Mouse (Mus musculus) CH12.LX (cell line): ENCODE measurements around the gene Vill. TPM values are rescaled to one million over a fixed set of nuclear protein-coding genes. Genes with fewer than 3 reads are reported as not detected.

ENCODE experiments used
- DNase-seq: peaks from one replicate; pipeline ENCODE4 v3.0.0-alpha.2; 2013; ENCODE audit errors: extremely low read depth
- H3K27ac ChIP-seq: 2 replicates; pipeline ENCODE4 v1.5.1; 2012; ENCODE audit warnings: low read depth, mild to moderate bottlenecking, control low read depth, moderate library complexity; ENCODE audit not compliant: insufficient read depth
- H3K27me3 ChIP-seq: replicated peaks from 2 replicates; pipeline ENCODE3; 2012; ENCODE audit warnings: inconsistent platforms
- H3K36me3 ChIP-seq, 2 experiments: replicated peaks in 1 of 2; 2 replicates each; pipeline versions ENCODE3 to v1.6.1; 2012; ENCODE audit warnings: inconsistent platforms in 1 of 2, low read length in 1 of 2, mild to moderate bottlenecking in 1 of 2, mixed read lengths in 1 of 2, moderate library complexity in 1 of 2; ENCODE audit not compliant: control insufficient read depth in 1 of 2, insufficient read depth in 1 of 2
- H3K4me1 ChIP-seq, 2 experiments: 2 replicates each; pipeline ENCODE4 v1.6.1; 2012; ENCODE audit warnings: inconsistent platforms in 1 of 2, moderate library complexity in 1 of 2; ENCODE audit not compliant: insufficient read depth in 2 of 2, control insufficient read depth in 1 of 2
- H3K4me2 ChIP-seq: 2 replicates; pipeline ENCODE4 v1.6.1; 2012; ENCODE audit warnings: low read depth, mild to moderate bottlenecking, control low read depth; ENCODE audit not compliant: poor library complexity, insufficient read depth, severe bottlenecking
- H3K4me3 ChIP-seq, 3 experiments: fragments of 150-350 bp in 1 of 3; sonication (generic) in 1 of 3; replicated peaks in 1 of 3; 2 replicates each; pipeline versions ENCODE3 to v1.5.1; 2011 to 2012; ENCODE audit warnings: low read depth in 2 of 3, low read length in 2 of 3, mild to moderate bottlenecking in 2 of 3, moderate library complexity in 2 of 3, control low read depth in 1 of 3, improper control_type of control experiment in 1 of 3, inconsistent platforms in 1 of 3, mixed read lengths in 1 of 3; ENCODE audit not compliant: poor library complexity in 1 of 3
- H3K79me2 ChIP-seq: replicated peaks from 2 replicates; pipeline ENCODE4 v1.6.1; 2012; ENCODE audit warnings: mild to moderate bottlenecking, moderate library complexity; ENCODE audit not compliant: control insufficient read depth, poor library complexity, insufficient read depth, severe bottlenecking; ENCODE audit errors: extremely low read depth
- H3K9ac ChIP-seq: 2 replicates; pipeline ENCODE4 v1.6.1; 2012; ENCODE audit warnings: low read depth, mild to moderate bottlenecking, control low read depth, moderate library complexity; ENCODE audit not compliant: insufficient read depth
- H3K9me3 ChIP-seq: replicated peaks from 2 replicates; pipeline ENCODE3; 2012; ENCODE audit warnings: low read length, inconsistent platforms, mixed read lengths
- BHLHE40 ChIP-seq: IDR thresholded peaks from 2 replicates; pipeline ENCODE4 v1.6.1; 2011; ENCODE audit warnings: mild to moderate bottlenecking, low read depth, low read length, improper control_type of control experiment
- CHD1 ChIP-seq: IDR thresholded peaks from 2 replicates; pipeline ENCODE4 v1.6.1; 2012; ENCODE audit warnings: low read depth, low read length, improper control_type of control experiment, inconsistent platforms
- CTCF ChIP-seq, 2 experiments: IDR thresholded peaks in 1 of 2; conservative IDR thresholded peaks in 1 of 2; 2 replicates each; pipeline ENCODE4 v1.5.1; 2011 to 2012; ENCODE audit warnings: low read depth in 2 of 2, low read length in 2 of 2, improper control_type of control experiment in 1 of 2, inconsistent platforms in 1 of 2, mild to moderate bottlenecking in 1 of 2, moderate library complexity in 1 of 2
- E2F4 ChIP-seq: IDR thresholded peaks from 2 replicates; pipeline ENCODE4 v1.6.1; 2011; ENCODE audit warnings: low read depth, low read length, improper control_type of control experiment; ENCODE audit not compliant: insufficient replicate concordance
- EP300 ChIP-seq: IDR thresholded peaks from 2 replicates; pipeline ENCODE4 v1.6.1; 2011; ENCODE audit warnings: low read length, improper control_type of control experiment
- ETS1 ChIP-seq: conservative IDR thresholded peaks from 2 replicates; pipeline ENCODE4 v1.6.1; 2012; ENCODE audit warnings: low read depth, mild to moderate bottlenecking, inconsistent platforms, low read length, improper control_type of control experiment, moderate library complexity
- JUN ChIP-seq: IDR thresholded peaks from 2 replicates; pipeline ENCODE4 v1.6.1; 2011; ENCODE audit warnings: low read depth, mild to moderate bottlenecking, low read length, improper control_type of control experiment, moderate library complexity; ENCODE audit not compliant: insufficient read depth
- JUND ChIP-seq: conservative IDR thresholded peaks from 2 replicates; pipeline ENCODE4 v1.6.1; 2011; ENCODE audit warnings: low read depth, low read length, improper control_type of control experiment
- MAFK ChIP-seq: IDR thresholded peaks from 2 replicates; pipeline ENCODE4 v1.6.1; 2011; ENCODE audit warnings: low read length, improper control_type of control experiment; ENCODE audit not compliant: insufficient replicate concordance
- MAX ChIP-seq: IDR thresholded peaks from 2 replicates; pipeline ENCODE4 v1.6.1; 2011; ENCODE audit warnings: low read length, improper control_type of control experiment
- MAZ ChIP-seq: IDR thresholded peaks from 2 replicates; pipeline ENCODE4 v1.6.1; 2012; ENCODE audit warnings: low read depth, mild to moderate bottlenecking, inconsistent platforms, low read length, improper control_type of control experiment, moderate library complexity
- MXI1 ChIP-seq: IDR thresholded peaks from 2 replicates; pipeline ENCODE4 v1.6.1; 2011; ENCODE audit warnings: mild to moderate bottlenecking, low read depth, low read length, improper control_type of control experiment
- NELFE ChIP-seq: IDR thresholded peaks from 2 replicates; pipeline ENCODE4 v1.6.1; 2011; ENCODE audit warnings: low read depth, low read length, improper control_type of control experiment
- PAX5 ChIP-seq: IDR thresholded peaks from 2 replicates; pipeline ENCODE4 v1.6.1; 2012; ENCODE audit warnings: low read length, inconsistent platforms, mixed read lengths
- POLR2AphosphoS2 ChIP-seq: IDR thresholded peaks from 2 replicates; pipeline ENCODE4 v1.6.1; 2011; ENCODE audit warnings: low read depth, low read length, improper control_type of control experiment
- RAD21 ChIP-seq: IDR thresholded peaks from 2 replicates; pipeline ENCODE4 v1.6.1; 2011; ENCODE audit warnings: low read depth, mild to moderate bottlenecking, low read length, improper control_type of control experiment, moderate library complexity
- SMC3 ChIP-seq: IDR thresholded peaks from 2 replicates; pipeline ENCODE4 v1.6.1; 2011; ENCODE audit warnings: low read depth, low read length, improper control_type of control experiment
- TBP ChIP-seq: conservative IDR thresholded peaks from 2 replicates; pipeline ENCODE4 v1.6.1; 2011; ENCODE audit warnings: low read depth, low read length, improper control_type of control experiment
- UBTF ChIP-seq: IDR thresholded peaks from 2 replicates; pipeline ENCODE4 v1.6.1; 2012; ENCODE audit warnings: low read depth, mild to moderate bottlenecking, inconsistent platforms, low read length, improper control_type of control experiment, moderate library complexity
- USF1 ChIP-seq: IDR thresholded peaks from 2 replicates; pipeline ENCODE4 v1.6.1; 2014; ENCODE audit warnings: low read depth, mild to moderate bottlenecking, inconsistent platforms, low read length, improper control_type of control experiment
- USF2 ChIP-seq: conservative IDR thresholded peaks from 2 replicates; pipeline ENCODE4 v1.6.1; 2011; ENCODE audit warnings: low read depth, low read length, improper control_type of control experiment
- ZKSCAN1 ChIP-seq: IDR thresholded peaks from 2 replicates; pipeline ENCODE4 v1.6.1; 2012; ENCODE audit warnings: low read depth, inconsistent platforms, low read length, improper control_type of control experiment, borderline replicate concordance
- dilution Hi-C: fragments of 300-500 bp; cut with MboI; formaldehyde crosslinking; loops from 2 replicates; pipeline ENCODE4 v1.14.3; 2020; ENCODE audit warnings: low sequenced_read_pairs; ENCODE audit not compliant: extremely low pct_unique_long_range_greater_than_20kb, extremely low pct_ligation_motif_present
- in situ Hi-C: fragments of 300-500 bp; cut with MboI; formaldehyde crosslinking; loops from 3 replicates; pipeline ENCODE4 v1.14.3; 2019; ENCODE audit warnings: low sequenced_read_pairs, low pct_ligation_motif_present, low pct_unique_long_range_greater_than_20kb, mixed read lengths
- polyA plus RNA-seq: library from polyadenylated mRNA; unstranded; fragments of >175 nt; gene quantifications from 2 replicates; pipeline ENCODE4 v1.2.1, GENCODE M21; 2012; ENCODE audit warnings: low read depth; ENCODE audit not compliant: insufficient read length
- total RNA-seq, 2 experiments: library from RNA; depleted of rRNA; stranded (reverse); fragments of 300-350 nt in 1 of 2; fragments of >200 nt in 1 of 2; gene quantifications; 2 replicates each; pipeline ENCODE4 v1.2.3; 2012 to 2014

Gene Vill
- total and polyA plus RNA-seq, 3 experiments: 46.3 to 85.2 (median 57.3) TPM

DNA sequence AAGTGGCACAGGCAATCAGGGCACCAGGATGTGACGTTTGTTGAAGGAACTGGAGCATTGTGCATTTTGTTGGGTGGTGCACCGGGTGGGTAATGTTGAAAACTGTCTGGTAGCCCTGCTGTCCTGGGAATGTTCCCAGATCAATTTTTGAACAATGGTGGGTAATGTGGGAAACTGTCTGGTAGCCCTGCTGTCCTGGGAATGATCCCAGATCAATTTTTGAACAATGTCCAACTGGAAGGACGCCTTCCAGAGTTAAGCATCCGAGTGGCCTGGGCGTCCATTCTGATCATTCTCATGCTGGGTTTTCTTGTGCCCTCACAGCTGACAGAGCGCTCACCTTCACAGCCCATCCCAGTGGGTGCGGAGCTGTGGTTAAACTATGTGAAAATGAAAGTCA is 25.2 kb upstream of the Vill start:
- Histone ChIP-seq H3K79me2 (no peaks in the 10 kb centered on the region), H3K36me3 (no peaks in the 10 kb centered on the region), H3K27ac (no peak overlapping the region), H3K9me3 (no peaks in the 10 kb centered on the region), H3K27me3 (peaks cover 79% of the 10 kb centered on the region), H3K4me3 (no peak overlapping the region), H3K4me1 (no peaks in the 10 kb centered on the region), H3K4me2 (no peak overlapping the region), H3K9ac (no peak overlapping the region)
- TF ChIP-seq CHD1 (no peak), MAX (no peak), EP300 (no peak), ETS1 (no peak), UBTF (no peak)
- DNase-seq: no peak
- in situ Hi-C loops: no loop called here
- dilution Hi-C loops: no loop called here

DNA sequence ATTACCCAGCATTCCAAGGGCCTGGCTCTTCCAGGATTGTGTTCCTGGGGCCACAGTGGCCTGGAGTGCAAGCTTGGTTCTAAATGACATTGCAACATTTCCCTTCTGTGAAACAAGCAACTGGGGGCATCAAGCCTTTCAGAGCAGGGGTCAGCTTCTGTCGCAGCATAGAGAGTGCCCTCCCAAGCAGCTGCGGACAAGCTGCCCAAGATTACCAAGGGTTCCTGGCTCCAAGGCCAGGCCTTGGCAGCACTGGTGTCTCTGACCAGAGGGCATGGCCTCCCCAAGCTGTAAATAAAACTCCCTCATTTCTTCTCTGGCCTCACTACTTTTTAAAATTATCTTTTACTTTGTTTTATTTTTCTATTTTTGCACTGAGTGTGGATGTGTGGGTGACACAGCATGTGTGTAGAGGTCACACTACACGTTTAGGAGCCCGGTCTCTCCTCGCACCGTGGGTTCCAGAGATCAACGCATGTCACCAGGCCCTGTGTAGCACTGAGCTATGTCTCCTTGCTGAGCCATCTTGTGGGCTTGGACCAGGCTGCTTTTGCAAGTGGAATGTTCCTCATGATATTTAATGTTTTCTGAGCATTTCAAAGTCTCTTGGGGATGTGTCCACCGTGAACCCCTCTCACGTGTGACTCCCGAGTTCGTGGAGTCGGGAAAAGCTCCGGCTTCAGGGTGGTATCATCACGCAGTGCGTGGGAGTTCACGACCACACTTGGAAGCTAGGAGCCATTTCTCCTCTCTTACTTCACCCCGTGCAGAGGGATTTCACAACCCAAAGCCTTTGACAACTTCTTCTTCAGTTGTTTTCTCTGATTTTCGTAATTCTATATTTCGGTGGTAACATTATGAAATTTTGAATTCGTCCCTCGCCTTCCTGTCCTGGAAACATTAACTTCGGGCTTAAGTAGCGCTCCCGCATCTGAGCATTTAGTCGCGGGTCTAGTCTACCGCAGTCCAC is 24.1 kb upstream of the Vill start:
- Histone ChIP-seq H3K4me3 (no peak overlapping the region), H3K4me2 (no peak overlapping the region), H3K79me2 (no peaks in the 10 kb centered on the region), H3K4me1 (no peaks in the 10 kb centered on the region), H3K9me3 (no peaks in the 10 kb centered on the region), H3K9ac (no peak overlapping the region), H3K27ac (no peak overlapping the region)
- dilution Hi-C loops: no loop called here
- in situ Hi-C loops: no loop called here
- no peak for DNase-seq
- TF ChIP-seq PAX5 (no peak), TBP (no peak)
- TF ChIP-seq, all 38 proteins: peak for 0
- H3K36me3 ChIP-seq: no peaks in the 10 kb centered on the region
- peaks cover 80% of the 10 kb centered on the region for H3K27me3 ChIP-seq

- Histone ChIP-seq H3K4me1 (no peaks in the 10 kb centered on the region), H3K4me2 (no peak overlapping the region), H3K27me3 (peaks cover 80% of the 10 kb centered on the region), H3K79me2 (no peaks in the 10 kb centered on the region), H3K27ac (no peak overlapping the region), H3K36me3 (no peaks in the 10 kb centered on the region), H3K9me3 (no peaks in the 10 kb centered on the region), H3K4me3 (no peak overlapping the region), H3K9ac (no peak overlapping the region)
- TF ChIP-seq E2F4 (no peak), ZKSCAN1 (no peak), RAD21 (peak; percentile 26), USF1 (no peak), SMC3 (peak; percentile 57), CTCF (conservative IDR thresholded peaks at IDR 0.05 in 1 of 2, IDR thresholded peaks at IDR 0.05 in 1 of 2; ENCODE audit: low read depth in 2 of 2, low read length in 2 of 2) (peak in 1 of 2 experiments; percentile 62; a peak in 3 of 4 replicates), UBTF (no peak), MAFK (no peak), POLR2AphosphoS2 (no peak), USF2 (no peak), CHD1 (no peak), MAZ (no peak), ETS1 (no peak), TBP (no peak), BHLHE40 (no peak), PAX5 (no peak), JUN (no peak), MXI1 (no peak), JUND (no peak), NELFE (no peak)
- DNase-seq: peak; percentile 15
- in situ Hi-C loops (no loop called here), dilution Hi-C loops (no loop called here)
Measured at GRCm38 (mm10) chr9:119029568-119029967, 23.0 kb upstream of the Vill start.
